11 mouse cellular contexts compared by ENCODE assay signal in genomic region chr7:16229869-16230268, GRCm38 (mm10). TPM values are rescaled to one million over a fixed set of nuclear protein-coding genes. Genes with fewer than 3 reads are reported as not detected.
DNase-seq lines count a peak whose midpoint lies in the region; ATAC-seq lines count a peak whose summit lies in the region.
"Had no signal": no experiment of that assay in that cellular context is flagged by ENCODE, and none has a peak within 500 bp of the region (broad histone marks: within the 10 kb centered on the region; RNA-seq: fewer than 3 reads in every experiment).

No protein-coding gene starts in this region.

- no peak overlapping the region for H3K9ac ChIP-seq in midbrain, embryonic 16.5 days (ENCODE audit: low read depth, low read length)
- H3K9ac ChIP-seq: embryonic facial prominence, embryonic 13.5 days had no signal

- no peak for ATAC-seq in midbrain, embryonic 16.5 days

- H3K9me3 ChIP-seq in midbrain, embryonic 16.5 days (replicated peaks; ENCODE audit: control insufficient read depth, low read length, poor library complexity, severe bottlenecking): peaks cover 6% of the 10 kb centered on the region; the same call in 1 of the 2 replicates
- H3K9me3 ChIP-seq: embryonic facial prominence, embryonic 13.5 days had no signal

- no peaks in the 10 kb centered on the region for H3K4me1 ChIP-seq in midbrain, embryonic 16.5 days (ENCODE audit: control insufficient read depth, insufficient read depth, low read length)
- H3K4me1 ChIP-seq: embryonic facial prominence, embryonic 13.5 days had no signal

- H3K4me2 ChIP-seq in midbrain, embryonic 16.5 days (ENCODE audit: low read length): no peak overlapping the region
- H3K4me2 ChIP-seq: embryonic facial prominence, embryonic 13.5 days had no signal

- DNase-seq in lung, adult 18-20 months: peak; percentile 53 to 71
- no peak for DNase-seq in lung, postnatal 4 days
- peak; percentile 85 for DNase-seq in embryo, embryonic 10 days (ENCODE audit: low spot score)
- peak; percentile 76 for DNase-seq in hindlimb bud, embryonic 11.5 days (ENCODE audit: extremely low spot score, low read depth, low spot score)
- DNase-seq in lung, postnatal 10 days: peak; percentile 53
- no peak for DNase-seq in cerebellum, postnatal 4 days (ENCODE audit: low spot score in 2 of 2)
- DNase-seq in right cerebral cortex, adult 2 months (ENCODE audit: low spot score in 2 of 2): no peak
- DNase-seq: thymus, postnatal 14 days had no signal

- no peaks in the 10 kb centered on the region for H3K36me3 ChIP-seq in midbrain, embryonic 16.5 days (ENCODE audit: control insufficient read depth, insufficient read depth, low read length)
- H3K36me3 ChIP-seq: embryonic facial prominence, embryonic 13.5 days had no signal

- H3K4me3 ChIP-seq in midbrain, embryonic 16.5 days (ENCODE audit: low read depth, low read length): no peak overlapping the region
- H3K4me3 ChIP-seq: embryonic facial prominence, embryonic 13.5 days had no signal

- 62% methylated on average over 5 of the region's 5 CpGs for WGBS in midbrain, embryonic 16.5 days

- H3K27ac ChIP-seq in midbrain, embryonic 16.5 days (ENCODE audit: low read length): no peak overlapping the region
- H3K27ac ChIP-seq: embryonic facial prominence, embryonic 13.5 days had no signal

- no peaks in the 10 kb centered on the region for H3K27me3 ChIP-seq in midbrain, embryonic 16.5 days (ENCODE audit: control insufficient read depth, insufficient read depth, low read depth, low read length)
- H3K27me3 ChIP-seq: CH12.LX; embryonic facial prominence, embryonic 13.5 days had no signal

RNA-seq across cellular contexts. Expression of gene Dhx34, which starts 8.0 kb away (rescaled TPM):
- polyA plus RNA-seq in midbrain, embryonic 16.5 days (2015; fragmentation: Nextera tagmentation; extraction: Ambion mirVana): 13.6 and 14.3 TPM in 2 replicates

RNA-seq across cellular contexts. Expression of gene C5ar2, which starts 14.1 kb away (rescaled TPM):
- 0.06 and 0.14 TPM in 2 replicates for polyA plus RNA-seq in midbrain, embryonic 16.5 days (2015; fragmentation: Nextera tagmentation; extraction: Ambion mirVana)

RNA-seq across cellular contexts. Expression of gene C5ar1, which starts 29.5 kb away (rescaled TPM):
- polyA plus RNA-seq in midbrain, embryonic 16.5 days (2015; fragmentation: Nextera tagmentation; extraction: Ambion mirVana): 1.2 and 1.5 TPM in 2 replicates

RNA-seq across cellular contexts. Expression of gene Inafm1, which starts 43.5 kb away (rescaled TPM):
- 44.5 and 49.3 TPM in 2 replicates for polyA plus RNA-seq in midbrain, embryonic 16.5 days (2015; fragmentation: Nextera tagmentation; extraction: Ambion mirVana)

RNA-seq across cellular contexts. Expression of gene Meis3, which starts 55.0 kb away (rescaled TPM):
- polyA plus RNA-seq in midbrain, embryonic 16.5 days (2015; fragmentation: Nextera tagmentation; extraction: Ambion mirVana): 143 and 147 TPM in 2 replicates

Comparison
In these comparisons a context has a peak if more than half of its experiments do, and no peak if none do; other contexts are left out.
1. DNase-seq: peak in lung, adult 18-20 months (2 of 2), embryo, embryonic 10 days (single experiment), hindlimb bud, embryonic 11.5 days (single experiment) and lung, postnatal 10 days (single experiment); none in lung, postnatal 4 days (0 of 2), cerebellum, postnatal 4 days (0 of 2) and right cerebral cortex, adult 2 months (0 of 2).